Comparison of ENCODE assay signal across 23 mouse cellular contexts in genomic region chr16:23423825-23424224, GRCm38 (mm10). TPM values are rescaled to one million over a fixed set of nuclear protein-coding genes. Genes with fewer than 3 reads are reported as not detected.
"Had no signal": no experiment of that assay in that cellular context is flagged by ENCODE, and none has a peak within 500 bp of the region (broad histone marks: within the 10 kb centered on the region; RNA-seq: fewer than 3 reads in every experiment).

No protein-coding gene starts in this region.

- H3K9me3 ChIP-seq: limb, embryonic 10.5 days; limb, embryonic 13.5 days; liver, embryonic 12.5 days; liver, embryonic 15.5 days; midbrain, embryonic 12.5 days; midbrain, embryonic 15.5 days; neural tube, embryonic 12.5 days; neural tube, embryonic 15.5 days; stomach, embryonic 15.5 days had no signal

- H3K4me2 ChIP-seq: limb, embryonic 13.5 days; liver, embryonic 12.5 days; liver, embryonic 15.5 days; midbrain, embryonic 12.5 days; midbrain, embryonic 15.5 days; neural tube, embryonic 12.5 days; neural tube, embryonic 15.5 days; stomach, embryonic 15.5 days had no signal

- DNase-seq: kidney, adult 18-20 months; kidney, postnatal 25 days; liver; lung, adult 2 months; right cerebral cortex, adult 18-20 months; right cerebral cortex, postnatal 14 days; spleen, adult 18-20 months; thymus, postnatal 25 days had no signal

- H3K9ac ChIP-seq: limb, embryonic 13.5 days; liver, embryonic 12.5 days; liver, embryonic 15.5 days; midbrain, embryonic 12.5 days; midbrain, embryonic 15.5 days; neural tube, embryonic 12.5 days; neural tube, embryonic 15.5 days; stomach, embryonic 15.5 days had no signal

- H3K4me1 ChIP-seq: limb, embryonic 10.5 days; limb, embryonic 13.5 days; liver, embryonic 12.5 days; liver, embryonic 15.5 days; midbrain, embryonic 12.5 days; midbrain, embryonic 15.5 days; neural tube, embryonic 12.5 days; neural tube, embryonic 15.5 days; stomach, embryonic 15.5 days had no signal

- H3K4me3 ChIP-seq: limb, embryonic 10.5 days; limb, embryonic 13.5 days; liver, embryonic 12.5 days; liver, embryonic 15.5 days; midbrain, embryonic 12.5 days; midbrain, embryonic 15.5 days; neural tube, embryonic 12.5 days; neural tube, embryonic 15.5 days; stomach, embryonic 15.5 days had no signal

- H3K27ac ChIP-seq: limb, embryonic 10.5 days; limb, embryonic 13.5 days; liver, embryonic 12.5 days; liver, embryonic 15.5 days; macrophage; midbrain, embryonic 12.5 days; midbrain, embryonic 15.5 days; neural tube, embryonic 12.5 days; neural tube, embryonic 15.5 days; stomach, embryonic 15.5 days had no signal

- H3K36me3 ChIP-seq: limb, embryonic 10.5 days; limb, embryonic 13.5 days; liver, embryonic 12.5 days; liver, embryonic 15.5 days; midbrain, embryonic 12.5 days; midbrain, embryonic 15.5 days; neural tube, embryonic 12.5 days; neural tube, embryonic 15.5 days; stomach, embryonic 15.5 days had no signal

- ATAC-seq: intestine, embryonic 16.5 days; liver, embryonic 12.5 days; midbrain, embryonic 15.5 days had no signal

- H3K27me3 ChIP-seq: limb, embryonic 13.5 days; liver, embryonic 12.5 days; liver, embryonic 15.5 days; midbrain, embryonic 12.5 days; midbrain, embryonic 15.5 days; neural tube, embryonic 12.5 days; neural tube, embryonic 15.5 days; stomach, embryonic 15.5 days had no signal

RNA-seq across cellular contexts. Expression of gene Rtp1, which starts 5.1 kb away (rescaled TPM):
- total RNA-seq: megakaryocyte, adult 5-6 weeks had no signal
- polyA plus RNA-seq: intestine, embryonic 16.5 days; large intestine, adult 2 months; limb, embryonic 10.5 days; limb, embryonic 13.5 days; liver, embryonic 12.5 days; liver, embryonic 15.5 days; lung, adult 2 months; lung, embryonic 16.5 days; macrophage; midbrain, embryonic 12.5 days; midbrain, embryonic 15.5 days; neural tube, embryonic 12.5 days; neural tube, embryonic 15.5 days; stomach, embryonic 15.5 days; thymus, postnatal 0 days had no signal
